Mouse (Mus musculus): ENCODE data around the gene Skint4. TPM values are rescaled to one million over a fixed set of nuclear protein-coding genes. Genes with fewer than 3 reads are reported as not detected.

The Skint4 gene
- polyA plus RNA-seq (2014; fragmentation: Nextera tagmentation; extraction: Ambion mirVana): not detected in 2 replicates

DNA sequence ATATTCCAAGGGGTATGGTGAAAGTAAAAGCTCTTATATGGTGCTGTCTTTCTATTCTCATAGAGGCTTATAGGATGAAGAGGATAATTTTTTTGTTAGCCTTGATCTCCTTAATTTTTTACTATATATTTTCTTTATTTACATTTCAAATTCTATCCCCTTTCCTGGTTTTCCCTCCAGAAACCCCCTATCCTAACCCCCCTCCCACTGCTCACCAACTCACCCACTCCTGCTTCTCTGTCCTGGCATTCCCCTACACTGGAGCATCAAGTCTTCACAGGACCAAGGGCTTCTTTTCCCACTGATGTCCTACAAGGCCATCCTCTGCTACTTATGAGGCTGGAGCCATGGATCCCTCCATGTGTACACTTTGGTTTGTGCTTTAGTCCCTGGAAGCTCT lies at the start of gene Skint4:
Gene Skint4 (plus strand): TSS at position 301 of the 400 bp plus-strand sequence.
- Histone ChIP-seq H3K4me1 (ENCODE audit: control insufficient read depth, insufficient read depth, low read length) (no peaks in the 10 kb centered on the region), H3K36me3 (ENCODE audit: control insufficient read depth, insufficient read depth, low read length) (no peaks in the 10 kb centered on the region), H3K27ac (replicated peaks; ENCODE audit: low read depth, low read length) (no peak within 1 kb of the TSS), H3K9me3 (ENCODE audit: control insufficient read depth, low read length) (no peaks in the 10 kb centered on the region), H3K27me3 (ENCODE audit: control insufficient read depth, insufficient read depth, low read length) (no peaks in the 10 kb centered on the region), H3K9ac (ENCODE audit: low read length) (no peak within 1 kb of the TSS), H3K4me3 (ENCODE audit: low read depth, low read length) (no peak within 1 kb of the TSS), H3K4me2 (ENCODE audit: low read depth, severe bottlenecking) (no peak within 1 kb of the TSS)
- DNase-seq (ENCODE audit: low spot score): no peak
- no peak for ATAC-seq (ENCODE audit: insufficient number of reproducible peaks, low FRiP score, low TSS enrichment, low read depth)

Other genes starting within 250 kb of the Skint4 start
- gene Slc5a9, start 169.1 kb upstream of the Skint4 start, polyA plus RNA-seq (2014; fragmentation: Nextera tagmentation; extraction: Ambion mirVana): 0.08 TPM in 1 of 2 replicates, not detected in the other
- gene Skint8, start 152.6 kb upstream of the Skint4 start, polyA plus RNA-seq (2014; fragmentation: Nextera tagmentation; extraction: Ambion mirVana): not detected in 2 replicates
- not detected in 2 replicates for gene Skint7, start 99.1 kb upstream of the Skint4 start, polyA plus RNA-seq (2014; fragmentation: Nextera tagmentation; extraction: Ambion mirVana)
- gene Skint1, start 65.7 kb upstream of the Skint4 start, polyA plus RNA-seq (2014; fragmentation: Nextera tagmentation; extraction: Ambion mirVana): not detected in 2 replicates
- not detected in 2 replicates for gene Skint3, start 160.2 kb downstream of the Skint4 start, polyA plus RNA-seq (2014; fragmentation: Nextera tagmentation; extraction: Ambion mirVana)

All from limb, embryonic 11.5 days (tissue).